Mouse (Mus musculus) lung, adult 2 months (tissue): ENCODE results near the gene Prss16.

Source experiments
- CTCF ChIP-seq: fragments of 200-500 bp; IDR thresholded peaks from 2 replicates; pipeline ENCODE4 v1.5.1; 2011; ENCODE audit warnings: mild to moderate bottlenecking, low read length, control low read depth; ENCODE audit not compliant: insufficient read depth
- POLR2A ChIP-seq: fragments of 200-500 bp; IDR thresholded peaks from 2 replicates; pipeline ENCODE4 v1.6.1; 2011; ENCODE audit warnings: low read depth, mild to moderate bottlenecking, control low read depth, low read length, borderline replicate concordance; ENCODE audit errors: extremely low read depth

DNA sequence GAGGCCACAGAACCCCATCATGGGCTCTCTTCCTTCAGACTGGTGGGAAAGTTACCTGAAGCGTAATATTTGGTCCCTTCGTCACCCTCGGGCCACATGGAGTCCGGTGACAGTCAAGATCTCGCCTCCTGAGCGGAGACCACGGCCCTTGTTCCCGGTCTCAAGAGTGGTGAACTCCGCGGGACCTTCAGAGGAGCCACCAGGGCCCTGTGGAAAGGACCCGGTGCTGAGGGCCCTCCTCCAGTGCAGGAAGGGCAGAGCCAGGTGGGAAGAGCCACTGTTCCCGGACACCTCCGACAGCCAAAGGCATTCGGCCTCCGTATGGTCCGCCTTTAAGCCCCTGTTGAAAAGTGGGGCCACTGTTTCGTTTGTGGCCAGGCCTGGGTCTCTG, 27.7 kb downstream of the Prss16 start:
- no peak for TF ChIP-seq CTCF
- TF ChIP-seq POLR2A: no peak
